Mouse (Mus musculus): Measurements from ENCODE around the gene Babam2. TPM values are rescaled to one million over a fixed set of nuclear protein-coding genes. Genes with fewer than 3 reads are reported as not detected.
A peak's percentile ranks its signal among the peaks of the same experiment; 100 is the strongest.

Gene Babam2
- polyA plus RNA-seq, 1 experiment from 2014 or later, result 45.6 TPM

DNA sequence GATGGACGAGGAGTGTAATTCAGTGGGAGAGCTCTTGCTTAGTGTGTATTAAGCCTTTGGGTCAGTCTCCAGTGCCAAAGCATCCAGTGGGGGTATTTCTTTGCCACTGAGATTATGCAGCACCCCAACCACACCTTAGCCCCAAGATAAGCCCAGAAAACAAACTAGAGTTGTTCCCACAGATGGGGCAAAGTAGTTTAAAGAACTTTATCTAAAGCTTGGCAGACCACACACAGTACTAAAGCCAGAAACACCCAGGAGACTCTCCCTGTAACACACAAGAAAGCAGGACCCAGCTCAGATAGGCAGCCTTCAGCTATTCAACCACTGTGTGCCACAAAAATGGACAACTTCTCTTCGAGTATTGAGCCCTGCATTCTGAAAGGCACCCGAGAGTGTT lies 376.6 kb downstream of the Babam2 start:
- Histone ChIP-seq H3K4me1 (replicated peaks) (peaks cover 10% of the 10 kb centered on the region; the same call in 1 of the 2 replicates), H3K27ac (ENCODE audit: poor library complexity, severe bottlenecking) (no peak overlapping the region), H3K4me2 (no peak overlapping the region), H3K36me3 (no peaks in the 10 kb centered on the region), H3K4me3 (no peak overlapping the region), H3K27me3 (replicated peaks) (no peaks in the 10 kb centered on the region), H3K9ac (no peak overlapping the region), H3K9me3 (replicated peaks) (no peaks in the 10 kb centered on the region)
- ATAC-seq (ENCODE audit: insufficient number of reproducible peaks, low FRiP score), result no peak
- 72% methylated on average over 3 of the region's 3 CpGs for WGBS

- Histone ChIP-seq H3K9me3 (replicated peaks) (no peaks in the 10 kb centered on the region), H3K4me3 (no peak overlapping the region), H3K9ac (no peak overlapping the region), H3K4me1 (replicated peaks) (peaks cover 20% of the 10 kb centered on the region), H3K4me2 (no peak overlapping the region), H3K36me3 (no peaks in the 10 kb centered on the region), H3K27ac (ENCODE audit: poor library complexity, severe bottlenecking) (no peak overlapping the region), H3K27me3 (replicated peaks) (no peaks in the 10 kb centered on the region)
- WGBS, result 75% methylated on average over 3 of the region's 3 CpGs
- no peak for ATAC-seq (ENCODE audit: insufficient number of reproducible peaks, low FRiP score)
Measured at GRCm38 (mm10) chr5:32077139-32077538, 379.7 kb downstream of the Babam2 start.

DNA sequence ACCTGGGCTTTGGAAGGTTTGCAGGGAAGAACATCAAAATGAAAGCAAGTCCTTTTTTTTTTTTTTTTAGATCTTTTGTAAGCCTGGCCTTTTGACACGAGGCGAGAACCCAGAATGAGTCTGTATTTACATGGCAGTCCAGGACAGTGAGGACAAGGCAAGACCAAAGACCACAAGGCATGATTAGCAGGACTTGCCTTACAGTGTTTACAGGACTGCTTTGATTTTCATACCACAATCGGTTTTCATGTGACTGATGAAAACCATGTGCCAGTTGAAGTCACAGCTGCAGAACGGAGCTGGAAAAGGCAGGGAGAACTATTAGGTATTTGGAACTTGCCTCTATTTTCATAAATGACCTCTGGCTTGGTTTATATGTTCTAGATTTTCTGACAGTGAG lies 381.5 kb downstream of the Babam2 start:
- H3K4me2 ChIP-seq, result no peak overlapping the region
- no peak for ATAC-seq (ENCODE audit: insufficient number of reproducible peaks, low FRiP score)
- H3K4me3 ChIP-seq, result no peak overlapping the region
- 70% methylated on average over 4 of the region's 4 CpGs for WGBS
- H3K27me3 ChIP-seq (replicated peaks), result no peaks in the 10 kb centered on the region
- H3K36me3 ChIP-seq, result no peaks in the 10 kb centered on the region
- no peak overlapping the region for H3K27ac ChIP-seq (ENCODE audit: poor library complexity, severe bottlenecking)
- H3K9ac ChIP-seq, result no peak overlapping the region
- H3K4me1 ChIP-seq (replicated peaks), result peaks cover 25% of the 10 kb centered on the region
- no peaks in the 10 kb centered on the region for H3K9me3 ChIP-seq (replicated peaks)

DNA sequence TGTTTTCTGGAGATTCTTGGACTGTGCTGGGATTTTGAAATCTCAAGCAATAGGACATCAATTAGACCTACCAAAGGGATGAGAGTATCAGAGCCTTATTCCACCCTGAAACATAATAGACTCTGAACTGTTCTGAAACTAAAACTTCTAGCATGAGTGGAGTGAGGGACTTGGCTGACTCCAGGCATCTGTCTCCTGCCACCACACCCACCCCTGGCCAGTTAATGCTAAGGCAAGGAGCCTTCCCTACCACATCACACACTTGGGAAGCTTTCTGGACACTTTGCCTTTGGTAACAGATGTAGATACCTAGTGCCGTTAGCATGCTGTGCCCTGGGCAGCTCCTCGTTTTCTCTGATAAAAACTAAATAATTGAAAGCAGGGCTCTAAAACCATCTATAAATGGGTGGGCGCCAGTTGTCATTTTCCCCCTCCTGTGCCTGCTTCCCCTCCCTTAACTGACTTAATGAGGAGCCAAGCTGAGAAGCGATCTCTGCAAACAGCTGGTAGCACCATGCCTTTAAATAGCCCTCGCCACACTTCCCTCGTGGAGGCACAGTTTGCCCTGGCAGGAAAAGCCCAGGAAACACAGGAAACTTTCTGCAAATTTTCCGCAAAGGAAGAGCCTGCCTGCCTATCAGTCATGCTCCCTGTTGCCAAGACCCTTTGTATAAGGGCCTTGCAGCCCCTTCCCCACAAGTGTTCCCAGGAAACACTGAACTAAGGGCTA lies 383.2 kb downstream of the Babam2 start:
- peak overlapping the region; percentile 41 for H3K27ac ChIP-seq (ENCODE audit: poor library complexity, severe bottlenecking)
- peak overlapping the region; percentile 28; the same call in 1 of the 2 replicates for H3K4me2 ChIP-seq
- 0 out of 2 replicates have a peak, but pooled peaks cover 3% of the 10 kb centered on the region for H3K36me3 ChIP-seq
- H3K4me1 ChIP-seq (replicated peaks), result peaks cover 25% of the 10 kb centered on the region
- H3K4me3 ChIP-seq, result no peak overlapping the region
- H3K9me3 ChIP-seq (replicated peaks), result no peaks in the 10 kb centered on the region
- peak overlapping the region; percentile 43; the same call in 1 of the 2 replicates for H3K9ac ChIP-seq
- 31% methylated on average over 7 of the region's 7 CpGs for WGBS
- H3K27me3 ChIP-seq (replicated peaks), result no peaks in the 10 kb centered on the region
- ATAC-seq (ENCODE audit: insufficient number of reproducible peaks, low FRiP score), result no peak

DNA sequence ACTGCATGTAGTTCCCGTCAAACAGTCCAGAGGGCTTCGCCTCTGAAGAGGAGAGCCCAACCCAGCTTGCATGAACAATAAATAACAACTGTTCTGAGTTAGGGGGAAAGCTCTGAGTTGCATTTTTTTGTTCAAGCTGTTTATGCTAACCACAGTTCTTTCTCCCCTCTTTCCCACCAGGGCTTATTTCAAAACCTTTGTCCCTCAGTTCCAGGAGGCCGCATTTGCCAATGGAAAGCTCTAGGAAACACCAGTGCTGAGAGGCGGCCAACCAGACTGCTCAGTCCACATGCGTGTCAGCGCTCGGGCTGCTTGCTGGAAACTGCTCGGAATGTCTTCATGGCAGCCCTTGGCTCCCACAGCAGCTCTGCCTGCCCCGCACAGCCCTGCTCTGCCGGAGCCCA lies 386.9 kb downstream of the Babam2 start:
- ATAC-seq (ENCODE audit: insufficient number of reproducible peaks, low FRiP score), result no peak
- no peak overlapping the region for H3K9ac ChIP-seq
- 0 out of 2 replicates have a peak, but pooled peaks cover 3% of the 10 kb centered on the region for H3K36me3 ChIP-seq
- peaks cover 28% of the 10 kb centered on the region for H3K4me1 ChIP-seq (replicated peaks)
- WGBS, result 79% methylated on average over 10 of the region's 10 CpGs
- no peak overlapping the region for H3K27ac ChIP-seq (ENCODE audit: poor library complexity, severe bottlenecking)
- no peaks in the 10 kb centered on the region for H3K27me3 ChIP-seq (replicated peaks)
- no peaks in the 10 kb centered on the region for H3K9me3 ChIP-seq (replicated peaks)
- no peak overlapping the region for H3K4me2 ChIP-seq
- no peak overlapping the region for H3K4me3 ChIP-seq

- Histone ChIP-seq H3K27ac (ENCODE audit: poor library complexity, severe bottlenecking) (no peak overlapping the region), H3K4me1 (replicated peaks) (peaks cover 35% of the 10 kb centered on the region), H3K4me3 (no peak overlapping the region), H3K27me3 (replicated peaks) (no peaks in the 10 kb centered on the region), H3K36me3 (0 out of 2 replicates have a peak, but pooled peaks cover 3% of the 10 kb centered on the region), H3K9ac (no peak overlapping the region), H3K4me2 (no peak overlapping the region), H3K9me3 (replicated peaks) (no peaks in the 10 kb centered on the region)
- 85% methylated on average over 2 of the region's 2 CpGs for WGBS
- no peak for ATAC-seq (ENCODE audit: insufficient number of reproducible peaks, low FRiP score)
Measured at GRCm38 (mm10) chr5:32085566-32085965, 388.1 kb downstream of the Babam2 start.

DNA sequence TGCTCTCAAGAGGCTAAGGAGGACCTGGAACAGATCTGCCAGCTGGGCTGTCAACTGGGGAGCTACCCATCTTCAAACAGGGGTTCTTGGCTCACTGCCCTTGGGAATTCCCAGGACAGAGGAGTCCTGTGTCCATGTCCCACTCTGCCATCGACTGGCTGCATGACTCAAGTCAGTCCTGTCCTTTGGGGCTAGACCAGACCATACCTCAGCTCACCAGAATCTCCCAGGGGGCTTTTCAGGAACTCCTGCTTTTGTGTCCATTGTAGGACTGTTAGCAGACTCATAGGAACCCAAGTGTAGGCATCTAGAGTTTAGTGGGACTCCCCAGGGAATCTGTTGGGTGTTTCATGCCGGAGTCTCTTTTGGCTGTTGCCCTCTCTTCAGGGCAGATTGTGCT lies 388.5 kb downstream of the Babam2 start:
- ATAC-seq (ENCODE audit: insufficient number of reproducible peaks, low FRiP score), result no peak
- Histone ChIP-seq H3K36me3 (0 out of 2 replicates have a peak, but pooled peaks cover 3% of the 10 kb centered on the region), H3K4me3 (no peak overlapping the region), H3K4me1 (replicated peaks) (peaks cover 32% of the 10 kb centered on the region), H3K9ac (no peak overlapping the region), H3K27me3 (replicated peaks) (no peaks in the 10 kb centered on the region), H3K4me2 (no peak overlapping the region), H3K9me3 (replicated peaks) (no peaks in the 10 kb centered on the region), H3K27ac (ENCODE audit: poor library complexity, severe bottlenecking) (no peak overlapping the region)
- WGBS, result 82% methylated on average over 2 of the region's 2 CpGs

DNA sequence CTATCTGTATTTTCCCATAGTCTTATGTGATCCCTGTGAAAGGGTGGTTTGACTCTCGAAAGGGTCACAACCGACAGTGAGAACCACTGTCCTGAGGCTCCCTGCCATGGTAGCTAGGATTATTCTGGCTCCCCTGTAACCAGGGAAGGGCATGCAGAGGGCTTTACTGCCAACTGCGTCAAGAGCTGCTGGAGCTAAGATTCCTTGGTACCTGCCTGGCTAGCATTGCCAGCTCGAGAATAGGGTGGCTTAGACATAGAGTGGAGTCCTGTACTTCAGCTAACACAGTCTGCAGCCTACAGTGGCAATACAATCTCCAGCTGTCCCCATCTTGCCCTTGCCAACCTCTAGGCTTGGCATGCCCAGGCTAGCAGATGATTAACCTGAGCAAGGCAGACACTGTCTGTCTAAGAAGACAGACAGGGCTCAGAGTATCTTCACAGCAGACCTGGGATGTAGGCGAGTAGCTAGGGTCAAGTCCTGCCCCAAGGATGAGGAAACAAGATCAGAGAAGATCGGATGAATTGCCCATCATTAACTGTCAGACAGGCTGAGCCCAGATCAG lies 389.1 kb downstream of the Babam2 start:
- 80% methylated on average over 6 of the region's 6 CpGs for WGBS
- H3K4me1 ChIP-seq (replicated peaks), result peaks cover 26% of the 10 kb centered on the region
- H3K4me3 ChIP-seq, result no peak overlapping the region
- 0 out of 2 replicates have a peak, but pooled peaks cover 3% of the 10 kb centered on the region for H3K36me3 ChIP-seq
- no peak overlapping the region for H3K9ac ChIP-seq
- no peak overlapping the region for H3K27ac ChIP-seq (ENCODE audit: poor library complexity, severe bottlenecking)
- no peak for ATAC-seq (ENCODE audit: insufficient number of reproducible peaks, low FRiP score)
- no peaks in the 10 kb centered on the region for H3K9me3 ChIP-seq (replicated peaks)
- H3K27me3 ChIP-seq (replicated peaks), result no peaks in the 10 kb centered on the region
- H3K4me2 ChIP-seq, result no peak overlapping the region

DNA sequence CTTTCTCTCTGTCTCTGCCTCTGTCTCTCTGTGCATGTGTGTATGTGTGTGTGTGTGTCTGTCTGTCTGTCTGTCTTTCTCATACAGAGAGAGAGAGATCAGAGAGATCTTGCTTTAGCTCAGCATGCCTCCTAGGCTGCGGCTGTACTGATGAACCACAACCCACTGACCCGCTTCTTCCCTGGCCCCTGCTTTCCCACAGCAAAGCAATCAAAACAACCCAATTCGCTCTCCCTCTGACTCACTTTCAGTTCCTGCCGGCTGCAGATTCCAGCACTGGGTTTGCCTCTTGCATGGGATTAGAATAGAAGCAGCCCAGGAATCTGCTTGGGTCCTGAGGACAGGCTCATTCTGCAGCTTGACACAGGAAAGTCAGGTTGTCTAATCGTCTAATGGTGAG lies 392.0 kb downstream of the Babam2 start:
- ATAC-seq (ENCODE audit: insufficient number of reproducible peaks, low FRiP score), result no peak
- no peak overlapping the region for H3K9ac ChIP-seq
- no peaks in the 10 kb centered on the region for H3K27me3 ChIP-seq (replicated peaks)
- H3K27ac ChIP-seq (ENCODE audit: poor library complexity, severe bottlenecking), result no peak overlapping the region
- WGBS, result 24% methylated on average over 5 of the region's 5 CpGs
- H3K4me2 ChIP-seq, result peak overlapping the region; percentile 11; the same call in 1 of the 2 replicates
- H3K4me3 ChIP-seq, result no peak overlapping the region
- H3K4me1 ChIP-seq (replicated peaks), result peaks cover 25% of the 10 kb centered on the region
- H3K9me3 ChIP-seq (replicated peaks), result no peaks in the 10 kb centered on the region
- 0 out of 2 replicates have a peak, but pooled peaks cover 3% of the 10 kb centered on the region for H3K36me3 ChIP-seq

- Histone ChIP-seq H3K4me3 (no peak overlapping the region), H3K27me3 (replicated peaks) (no peaks in the 10 kb centered on the region), H3K9ac (no peak overlapping the region), H3K9me3 (replicated peaks) (no peaks in the 10 kb centered on the region), H3K4me2 (no peak overlapping the region), H3K27ac (ENCODE audit: poor library complexity, severe bottlenecking) (no peak overlapping the region), H3K4me1 (replicated peaks) (peaks cover 25% of the 10 kb centered on the region), H3K36me3 (no peaks in the 10 kb centered on the region)
- no peak for ATAC-seq (ENCODE audit: insufficient number of reproducible peaks, low FRiP score)
Measured at GRCm38 (mm10) chr5:32092281-32092680, 394.8 kb downstream of the Babam2 start.

GRCm38 (mm10) chr5:32098691-32099090 lies 401.2 kb downstream of the Babam2 start:
- Histone ChIP-seq H3K4me2 (no peak overlapping the region), H3K36me3 (no peaks in the 10 kb centered on the region), H3K27ac (ENCODE audit: poor library complexity, severe bottlenecking) (no peak overlapping the region), H3K4me1 (replicated peaks) (peaks cover 19% of the 10 kb centered on the region), H3K9ac (no peak overlapping the region), H3K27me3 (replicated peaks) (no peaks in the 10 kb centered on the region), H3K4me3 (no peak overlapping the region), H3K9me3 (replicated peaks) (no peaks in the 10 kb centered on the region)
- WGBS, result 58% methylated on average over 3 of the region's 3 CpGs
- no peak for ATAC-seq (ENCODE audit: insufficient number of reproducible peaks, low FRiP score)

All from heart, embryonic 12.5 days (tissue).